Mouse (Mus musculus) CH12.LX (cell line): ENCODE results near the gene Tigd3. TPM values are rescaled to one million over a fixed set of nuclear protein-coding genes. Genes with fewer than 3 reads are reported as not detected.

Experiments used
- DNase-seq: peaks from one replicate; pipeline ENCODE4 v3.0.0-alpha.2; 2013; ENCODE audit errors: extremely low read depth
- H3K27ac ChIP-seq: 2 replicates; pipeline ENCODE4 v1.5.1; 2012; ENCODE audit warnings: low read depth, mild to moderate bottlenecking, control low read depth, moderate library complexity; ENCODE audit not compliant: insufficient read depth
- H3K27me3 ChIP-seq: replicated peaks from 2 replicates; pipeline ENCODE3; 2012; ENCODE audit warnings: inconsistent platforms
- H3K36me3 ChIP-seq, 2 experiments: replicated peaks in 1 of 2; 2 replicates each; pipeline versions ENCODE3 to v1.6.1; 2012; ENCODE audit warnings: inconsistent platforms in 1 of 2, low read length in 1 of 2, mild to moderate bottlenecking in 1 of 2, mixed read lengths in 1 of 2, moderate library complexity in 1 of 2; ENCODE audit not compliant: control insufficient read depth in 1 of 2, insufficient read depth in 1 of 2
- H3K4me1 ChIP-seq, 2 experiments: 2 replicates each; pipeline ENCODE4 v1.6.1; 2012; ENCODE audit warnings: inconsistent platforms in 1 of 2, moderate library complexity in 1 of 2; ENCODE audit not compliant: insufficient read depth in 2 of 2, control insufficient read depth in 1 of 2
- H3K4me2 ChIP-seq: 2 replicates; pipeline ENCODE4 v1.6.1; 2012; ENCODE audit warnings: low read depth, mild to moderate bottlenecking, control low read depth; ENCODE audit not compliant: poor library complexity, insufficient read depth, severe bottlenecking
- H3K4me3 ChIP-seq, 3 experiments: fragments of 150-350 bp in 1 of 3; sonication (generic) in 1 of 3; replicated peaks in 1 of 3; 2 replicates each; pipeline versions ENCODE3 to v1.5.1; 2011 to 2012; ENCODE audit warnings: low read depth in 2 of 3, low read length in 2 of 3, mild to moderate bottlenecking in 2 of 3, moderate library complexity in 2 of 3, control low read depth in 1 of 3, improper control_type of control experiment in 1 of 3, inconsistent platforms in 1 of 3, mixed read lengths in 1 of 3; ENCODE audit not compliant: poor library complexity in 1 of 3
- H3K79me2 ChIP-seq: replicated peaks from 2 replicates; pipeline ENCODE4 v1.6.1; 2012; ENCODE audit warnings: mild to moderate bottlenecking, moderate library complexity; ENCODE audit not compliant: control insufficient read depth, poor library complexity, insufficient read depth, severe bottlenecking; ENCODE audit errors: extremely low read depth
- H3K9ac ChIP-seq: 2 replicates; pipeline ENCODE4 v1.6.1; 2012; ENCODE audit warnings: low read depth, mild to moderate bottlenecking, control low read depth, moderate library complexity; ENCODE audit not compliant: insufficient read depth
- H3K9me3 ChIP-seq: replicated peaks from 2 replicates; pipeline ENCODE3; 2012; ENCODE audit warnings: low read length, inconsistent platforms, mixed read lengths
- BHLHE40 ChIP-seq: IDR thresholded peaks from 2 replicates; pipeline ENCODE4 v1.6.1; 2011; ENCODE audit warnings: mild to moderate bottlenecking, low read depth, low read length, improper control_type of control experiment
- CHD1 ChIP-seq: IDR thresholded peaks from 2 replicates; pipeline ENCODE4 v1.6.1; 2012; ENCODE audit warnings: low read depth, low read length, improper control_type of control experiment, inconsistent platforms
- CHD2 ChIP-seq: IDR thresholded peaks from 2 replicates; pipeline ENCODE4 v1.6.1; 2011; ENCODE audit warnings: low read length, improper control_type of control experiment
- E2F4 ChIP-seq: IDR thresholded peaks from 2 replicates; pipeline ENCODE4 v1.6.1; 2011; ENCODE audit warnings: low read depth, low read length, improper control_type of control experiment; ENCODE audit not compliant: insufficient replicate concordance
- ELF1 ChIP-seq: IDR thresholded peaks from 2 replicates; pipeline ENCODE4 v1.6.1; 2014; ENCODE audit warnings: low read depth, mild to moderate bottlenecking, inconsistent platforms, low read length, improper control_type of control experiment
- EP300 ChIP-seq: IDR thresholded peaks from 2 replicates; pipeline ENCODE4 v1.6.1; 2011; ENCODE audit warnings: low read length, improper control_type of control experiment
- ETS1 ChIP-seq: conservative IDR thresholded peaks from 2 replicates; pipeline ENCODE4 v1.6.1; 2012; ENCODE audit warnings: low read depth, mild to moderate bottlenecking, inconsistent platforms, low read length, improper control_type of control experiment, moderate library complexity
- GABPA ChIP-seq: IDR thresholded peaks from 2 replicates; pipeline ENCODE4 v1.6.1; 2012; ENCODE audit warnings: low read depth, low read length, improper control_type of control experiment, inconsistent platforms; ENCODE audit not compliant: insufficient replicate concordance
- HCFC1 ChIP-seq: IDR thresholded peaks from 2 replicates; pipeline ENCODE4 v1.6.1; 2012; ENCODE audit warnings: low read depth, mild to moderate bottlenecking, inconsistent platforms, low read length, improper control_type of control experiment
- IRF4 ChIP-seq: IDR thresholded peaks from 2 replicates; pipeline ENCODE4 v1.6.1; 2014; ENCODE audit warnings: low read depth, mild to moderate bottlenecking, inconsistent platforms, low read length, improper control_type of control experiment
- JUN ChIP-seq: IDR thresholded peaks from 2 replicates; pipeline ENCODE4 v1.6.1; 2011; ENCODE audit warnings: low read depth, mild to moderate bottlenecking, low read length, improper control_type of control experiment, moderate library complexity; ENCODE audit not compliant: insufficient read depth
- JUND ChIP-seq: conservative IDR thresholded peaks from 2 replicates; pipeline ENCODE4 v1.6.1; 2011; ENCODE audit warnings: low read depth, low read length, improper control_type of control experiment
- MAZ ChIP-seq: IDR thresholded peaks from 2 replicates; pipeline ENCODE4 v1.6.1; 2012; ENCODE audit warnings: low read depth, mild to moderate bottlenecking, inconsistent platforms, low read length, improper control_type of control experiment, moderate library complexity
- MEF2A ChIP-seq: IDR thresholded peaks from 2 replicates; pipeline ENCODE4 v1.6.1; 2014; ENCODE audit warnings: low read depth, mild to moderate bottlenecking, inconsistent platforms, low read length, improper control_type of control experiment, borderline replicate concordance
- MXI1 ChIP-seq: IDR thresholded peaks from 2 replicates; pipeline ENCODE4 v1.6.1; 2011; ENCODE audit warnings: mild to moderate bottlenecking, low read depth, low read length, improper control_type of control experiment
- NELFE ChIP-seq: IDR thresholded peaks from 2 replicates; pipeline ENCODE4 v1.6.1; 2011; ENCODE audit warnings: low read depth, low read length, improper control_type of control experiment
- NRF1 ChIP-seq: IDR thresholded peaks from 2 replicates; pipeline ENCODE4 v1.6.1; 2014; ENCODE audit warnings: low read depth, mild to moderate bottlenecking, inconsistent platforms, low read length, improper control_type of control experiment, moderate library complexity
- PAX5 ChIP-seq: IDR thresholded peaks from 2 replicates; pipeline ENCODE4 v1.6.1; 2012; ENCODE audit warnings: low read length, inconsistent platforms, mixed read lengths
- POLR2A ChIP-seq: IDR thresholded peaks from 2 replicates; pipeline ENCODE4 v1.6.1; 2011; ENCODE audit warnings: low read depth, mild to moderate bottlenecking, improper control_type of control experiment, low read length
- POLR2AphosphoS2 ChIP-seq: IDR thresholded peaks from 2 replicates; pipeline ENCODE4 v1.6.1; 2011; ENCODE audit warnings: low read depth, low read length, improper control_type of control experiment
- RAD21 ChIP-seq: IDR thresholded peaks from 2 replicates; pipeline ENCODE4 v1.6.1; 2011; ENCODE audit warnings: low read depth, mild to moderate bottlenecking, low read length, improper control_type of control experiment, moderate library complexity
- RCOR1 ChIP-seq: conservative IDR thresholded peaks from 2 replicates; pipeline ENCODE4 v1.6.1; 2012; ENCODE audit warnings: low read depth, mild to moderate bottlenecking, inconsistent platforms, low read length, improper control_type of control experiment
- SIN3A ChIP-seq: IDR thresholded peaks from 2 replicates; pipeline ENCODE4 v1.6.1; 2012; ENCODE audit warnings: low read length, improper control_type of control experiment, inconsistent platforms
- SMC3 ChIP-seq: IDR thresholded peaks from 2 replicates; pipeline ENCODE4 v1.6.1; 2011; ENCODE audit warnings: low read depth, low read length, improper control_type of control experiment
- TBP ChIP-seq: conservative IDR thresholded peaks from 2 replicates; pipeline ENCODE4 v1.6.1; 2011; ENCODE audit warnings: low read depth, low read length, improper control_type of control experiment
- TCF12 ChIP-seq: IDR thresholded peaks from 2 replicates; pipeline ENCODE4 v1.6.1; 2014; ENCODE audit warnings: low read depth, mild to moderate bottlenecking, inconsistent platforms, low read length, improper control_type of control experiment
- UBTF ChIP-seq: IDR thresholded peaks from 2 replicates; pipeline ENCODE4 v1.6.1; 2012; ENCODE audit warnings: low read depth, mild to moderate bottlenecking, inconsistent platforms, low read length, improper control_type of control experiment, moderate library complexity
- USF1 ChIP-seq: IDR thresholded peaks from 2 replicates; pipeline ENCODE4 v1.6.1; 2014; ENCODE audit warnings: low read depth, mild to moderate bottlenecking, inconsistent platforms, low read length, improper control_type of control experiment
- USF2 ChIP-seq: conservative IDR thresholded peaks from 2 replicates; pipeline ENCODE4 v1.6.1; 2011; ENCODE audit warnings: low read depth, low read length, improper control_type of control experiment
- ZC3H11A ChIP-seq: IDR thresholded peaks from 2 replicates; pipeline ENCODE4 v1.6.1; 2012; ENCODE audit warnings: low read depth, mild to moderate bottlenecking, inconsistent platforms, low read length, improper control_type of control experiment
- ZKSCAN1 ChIP-seq: IDR thresholded peaks from 2 replicates; pipeline ENCODE4 v1.6.1; 2012; ENCODE audit warnings: low read depth, inconsistent platforms, low read length, improper control_type of control experiment, borderline replicate concordance
- ZMIZ1 ChIP-seq: IDR thresholded peaks from 2 replicates; pipeline ENCODE4 v1.6.1; 2012; ENCODE audit warnings: low read depth, mild to moderate bottlenecking, inconsistent platforms, low read length, improper control_type of control experiment
- ZNF384 ChIP-seq: IDR thresholded peaks from 2 replicates; pipeline ENCODE4 v1.6.1; 2012; ENCODE audit warnings: low read depth, low read length, improper control_type of control experiment, inconsistent platforms
- dilution Hi-C: fragments of 300-500 bp; cut with MboI; formaldehyde crosslinking; loops from 2 replicates; pipeline ENCODE4 v1.14.3; 2020; ENCODE audit warnings: low sequenced_read_pairs; ENCODE audit not compliant: extremely low pct_unique_long_range_greater_than_20kb, extremely low pct_ligation_motif_present
- in situ Hi-C: fragments of 300-500 bp; cut with MboI; formaldehyde crosslinking; loops from 3 replicates; pipeline ENCODE4 v1.14.3; 2019; ENCODE audit warnings: low sequenced_read_pairs, low pct_ligation_motif_present, low pct_unique_long_range_greater_than_20kb, mixed read lengths
- polyA plus RNA-seq: library from polyadenylated mRNA; unstranded; fragments of >175 nt; gene quantifications from 2 replicates; pipeline ENCODE4 v1.2.1, GENCODE M21; 2012; ENCODE audit warnings: low read depth; ENCODE audit not compliant: insufficient read length
- total RNA-seq, 2 experiments: library from RNA; depleted of rRNA; stranded (reverse); fragments of 300-350 nt in 1 of 2; fragments of >200 nt in 1 of 2; gene quantifications; 2 replicates each; pipeline ENCODE4 v1.2.3; 2012 to 2014

Tigd3 gene
- 1.6 and 2.1 TPM in 2 replicates for total RNA-seq (2012; rRNA removed)
- 0.62 and 0.67 TPM in 2 replicates for total RNA-seq (2014; rRNA removed)
- polyA plus RNA-seq: 1.2 and 1.4 TPM in 2 replicates

DNA sequence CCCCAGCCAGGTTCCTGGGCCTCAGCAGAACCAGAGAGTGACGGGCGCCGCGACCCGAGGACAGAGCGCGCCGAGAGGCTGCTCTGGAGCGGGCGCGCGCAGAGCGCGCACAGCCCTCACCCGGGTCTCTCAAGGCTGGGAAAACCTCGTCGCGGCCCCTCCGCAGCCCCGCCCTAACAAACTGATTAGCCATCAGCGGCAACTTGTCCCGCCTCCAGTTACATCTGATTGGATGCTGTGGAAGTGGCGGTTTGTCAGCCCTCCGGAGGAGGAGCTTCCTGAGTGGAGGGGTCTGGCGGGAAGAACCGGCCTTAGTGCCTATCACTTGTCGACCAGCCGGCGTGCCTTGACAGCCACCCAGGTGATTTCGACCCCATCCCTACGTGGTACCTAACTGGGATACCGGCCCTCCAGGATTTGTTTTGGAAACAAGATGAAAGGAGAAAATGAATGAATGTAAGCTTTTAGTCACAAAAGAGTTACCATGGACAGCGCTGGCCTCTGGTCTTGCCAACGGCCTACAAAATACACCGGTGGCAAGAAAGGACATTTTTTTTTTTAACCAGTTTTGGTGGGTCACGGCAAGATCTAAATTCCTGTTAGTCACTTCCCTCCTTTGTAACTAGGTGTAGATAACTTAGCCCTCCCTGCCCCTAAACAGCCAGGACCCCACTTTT lies at the start of gene Tigd3:
Gene Tigd3, minus strand, starts transcription at position 148 of the 677 bp plus-strand sequence.
- dilution Hi-C loops: no loop called here
- no peaks in the 10 kb centered on the region for H3K79me2 ChIP-seq
- H3K4me3 ChIP-seq: peak within 1 kb of the TSS in 2 of 3 experiments; percentile 40 to 49
- peak within 1 kb of the TSS; percentile 45 for H3K4me2 ChIP-seq
- peaks cover 19 to 62% of the 10 kb centered on the region in 2 experiments for H3K36me3 ChIP-seq
- DNase-seq: peak; percentile 89
- H3K27me3 ChIP-seq: no peaks in the 10 kb centered on the region
- H3K9me3 ChIP-seq: no peaks in the 10 kb centered on the region
- in situ Hi-C loops: no loop called here
- peak within 1 kb of the TSS; percentile 75 for H3K9ac ChIP-seq
- no peak within 1 kb of the TSS for H3K27ac ChIP-seq
- H3K4me1 ChIP-seq: peaks cover 2 to 22% of the 10 kb centered on the region in 2 experiments; a peak in 2 of 4 replicates
- TF ChIP-seq ZMIZ1 (peak; percentile 68; the same call in 1 of the 2 replicates), ZKSCAN1 (no peak), JUN (no peak), MEF2A (no peak), TCF12 (peak; percentile 36; the same call in 1 of the 2 replicates), MXI1 (no peak; the same call in 1 of the 2 replicates), PAX5 (no peak), IRF4 (0 out of 2 replicates have a peak, but pooled peaks have one; percentile 8), POLR2A (peak; percentile 77), ETS1 (no peak), E2F4 (0 out of 2 replicates have a peak, but pooled peaks have one; percentile 76), SIN3A (peak; percentile 36; the same call in 1 of the 2 replicates), ELF1 (peak; percentile 51), RAD21 (no peak), NELFE (peak; percentile 47; the same call in 1 of the 2 replicates), JUND (no peak), UBTF (no peak), CHD2 (peak; percentile 52; the same call in 1 of the 2 replicates), SMC3 (no peak), TBP (0 out of 2 replicates have a peak, but pooled peaks have one; percentile 37), CHD1 (no peak), BHLHE40 (no peak), USF1 (no peak), USF2 (no peak), EP300 (no peak), ZC3H11A (no peak), RCOR1 (0 out of 2 replicates have a peak, but pooled peaks have one; percentile 19), POLR2AphosphoS2 (peak; percentile 83), NRF1 (peak; percentile 56), MAZ (no peak), HCFC1 (no peak), ZNF384 (no peak), GABPA (no peak)
- TF ChIP-seq, all 38 proteins: peak for 13
